Mouse (Mus musculus): ENCODE measurements at regions not wholly inside any gene's neighbourhood (a gene's known extent, or its start where the extent isn't known, plus 50 kb on each side); places are given as distances from the start of the nearest gene placed in this dataset.
A peak's percentile ranks its signal among the peaks of the same experiment; 100 is the strongest.

- peak; percentile 44 for DNase-seq (ENCODE audit: low spot score)
Observed at GRCm38 (mm10) chr10:98292140-98292539, 565.6 kb upstream of the C030005K15Rik start.

GRCm38 (mm10) chr10:98305667-98306066 lies 579.1 kb upstream of the C030005K15Rik start:
- DNase-seq (ENCODE audit: low spot score) = no peak

GRCm38 (mm10) chr10:98309667-98310066 lies 583.1 kb upstream of the C030005K15Rik start:
- no peak for DNase-seq (ENCODE audit: low spot score)

- DNase-seq (ENCODE audit: low spot score) = no peak
Observed at GRCm38 (mm10) chr10:98311403-98311802, 584.8 kb upstream of the C030005K15Rik start.

GRCm38 (mm10) chr10:98318416-98318815 lies 591.9 kb upstream of the C030005K15Rik start:
- DNase-seq (ENCODE audit: low spot score) = no peak

GRCm38 (mm10) chr10:98323846-98324245 lies 590.4 kb upstream of the Atp2b1 start:
- DNase-seq (ENCODE audit: low spot score) = no peak

GRCm38 (mm10) chr10:98324591-98324990 lies 589.6 kb upstream of the Atp2b1 start:
- no peak for DNase-seq (ENCODE audit: low spot score)

- no peak for DNase-seq (ENCODE audit: low spot score)
Observed at GRCm38 (mm10) chr10:98325720-98326119, 588.5 kb upstream of the Atp2b1 start.

- DNase-seq (ENCODE audit: low spot score) = no peak
Observed at GRCm38 (mm10) chr10:98332682-98333081, 581.5 kb upstream of the Atp2b1 start.

GRCm38 (mm10) chr10:98333411-98334067 lies 580.7 kb upstream of the Atp2b1 start:
- peak; percentile 36 for DNase-seq (ENCODE audit: low spot score)

- DNase-seq (ENCODE audit: low spot score) = peak; percentile 36
Observed at GRCm38 (mm10) chr10:98343827-98344226, 570.4 kb upstream of the Atp2b1 start.

- peak; percentile 74 for DNase-seq (ENCODE audit: low spot score)
Observed at GRCm38 (mm10) chr10:98349466-98349865, 564.7 kb upstream of the Atp2b1 start.

- no peak for DNase-seq (ENCODE audit: low spot score)
Observed at GRCm38 (mm10) chr10:98350318-98350926, 563.8 kb upstream of the Atp2b1 start.

- DNase-seq (ENCODE audit: low spot score) = no peak
Observed at GRCm38 (mm10) chr10:98352061-98352460, 562.1 kb upstream of the Atp2b1 start.

- DNase-seq (ENCODE audit: low spot score) = no peak
Observed at GRCm38 (mm10) chr10:98354486-98354885, 559.7 kb upstream of the Atp2b1 start.

- no peak for DNase-seq (ENCODE audit: low spot score)
Observed at GRCm38 (mm10) chr10:98364604-98365003, 549.6 kb upstream of the Atp2b1 start.

GRCm38 (mm10) chr10:98372561-98372960 lies 541.6 kb upstream of the Atp2b1 start:
- peak; percentile 21 for DNase-seq (ENCODE audit: low spot score)

GRCm38 (mm10) chr10:98373314-98373713 lies 540.9 kb upstream of the Atp2b1 start:
- no peak for DNase-seq (ENCODE audit: low spot score)

GRCm38 (mm10) chr10:98374684-98375083 lies 539.5 kb upstream of the Atp2b1 start:
- DNase-seq (ENCODE audit: low spot score) = no peak

- no peak for DNase-seq (ENCODE audit: low spot score)
Observed at GRCm38 (mm10) chr10:98388543-98388942, 525.7 kb upstream of the Atp2b1 start.

- DNase-seq (ENCODE audit: low spot score) = no peak
Observed at GRCm38 (mm10) chr10:98399864-98400263, 514.3 kb upstream of the Atp2b1 start.

GRCm38 (mm10) chr10:98417807-98418743 lies 496.1 kb upstream of the Atp2b1 start:
- DNase-seq (ENCODE audit: low spot score) = no peak
